Mouse (Mus musculus) hindbrain, embryonic 15.5 days (tissue): Measurements from ENCODE around the gene Tada2b. TPM values are rescaled to one million over a fixed set of nuclear protein-coding genes. Genes with fewer than 3 reads are reported as not detected.

ENCODE experiments used
- ATAC-seq: fragments of 200-750 bp; cut with Nextera tagmentation; 2 replicates; pipeline ENCODE4 v1.8.0; 2017; ENCODE audit warnings: low read depth, moderate number of reproducible peaks, moderate TSS enrichment; ENCODE audit not compliant: low FRiP score
- H3K27ac ChIP-seq: fragments of 300-500 bp; sonication (generic); replicated peaks from 2 replicates; pipeline ENCODE4 v1.5.1; 2015; ENCODE audit warnings: mild to moderate bottlenecking, inconsistent platforms
- H3K27me3 ChIP-seq: fragments of 300-500 bp; sonication (generic); 2 replicates; pipeline ENCODE4 v1.6.1; 2015; ENCODE audit warnings: control low read depth, inconsistent platforms
- H3K36me3 ChIP-seq: fragments of 300-500 bp; sonication (generic); 2 replicates; pipeline ENCODE4 v1.6.1; 2015; ENCODE audit warnings: control low read depth, inconsistent platforms
- H3K4me1 ChIP-seq: fragments of 300-500 bp; sonication (generic); replicated peaks from 2 replicates; pipeline ENCODE4 v1.6.1; 2015; ENCODE audit warnings: control low read depth, inconsistent platforms
- H3K4me2 ChIP-seq: fragments of 300-500 bp; sonication (generic); 2 replicates; pipeline ENCODE4 v1.6.1; 2015; ENCODE audit warnings: moderate library complexity, mild to moderate bottlenecking, inconsistent platforms
- H3K4me3 ChIP-seq: fragments of 300-500 bp; sonication (generic); 2 replicates; pipeline ENCODE4 v1.5.1; 2015; ENCODE audit warnings: mild to moderate bottlenecking, inconsistent platforms
- H3K9ac ChIP-seq: fragments of 300-500 bp; sonication (generic); 2 replicates; pipeline ENCODE4 v1.6.1; 2015; ENCODE audit warnings: inconsistent platforms
- H3K9me3 ChIP-seq: fragments of 300-500 bp; sonication (generic); 2 replicates; pipeline ENCODE4 v1.6.1; 2016; ENCODE audit warnings: control low read depth, inconsistent platforms
- WGBS: fragments of 180-500 bp; shearing (Covaris S2); methylation state at CpG from one replicate; pipeline ENCODE4 v1.1.7; 2015; 5-methylcytosine and 5-hydroxymethylcytosine counted together
- polyA plus RNA-seq: library from polyadenylated mRNA; unstranded; fragments of >200 nt; fragmentation: Nextera tagmentation; extraction: Ambion mirVana; gene quantifications from 2 replicates; pipeline ENCODE4 v1.2.1, GENCODE M21; 2015

The Tada2b gene
- polyA plus RNA-seq, 1 experiment from 2014 or later = 2.6 TPM

DNA sequence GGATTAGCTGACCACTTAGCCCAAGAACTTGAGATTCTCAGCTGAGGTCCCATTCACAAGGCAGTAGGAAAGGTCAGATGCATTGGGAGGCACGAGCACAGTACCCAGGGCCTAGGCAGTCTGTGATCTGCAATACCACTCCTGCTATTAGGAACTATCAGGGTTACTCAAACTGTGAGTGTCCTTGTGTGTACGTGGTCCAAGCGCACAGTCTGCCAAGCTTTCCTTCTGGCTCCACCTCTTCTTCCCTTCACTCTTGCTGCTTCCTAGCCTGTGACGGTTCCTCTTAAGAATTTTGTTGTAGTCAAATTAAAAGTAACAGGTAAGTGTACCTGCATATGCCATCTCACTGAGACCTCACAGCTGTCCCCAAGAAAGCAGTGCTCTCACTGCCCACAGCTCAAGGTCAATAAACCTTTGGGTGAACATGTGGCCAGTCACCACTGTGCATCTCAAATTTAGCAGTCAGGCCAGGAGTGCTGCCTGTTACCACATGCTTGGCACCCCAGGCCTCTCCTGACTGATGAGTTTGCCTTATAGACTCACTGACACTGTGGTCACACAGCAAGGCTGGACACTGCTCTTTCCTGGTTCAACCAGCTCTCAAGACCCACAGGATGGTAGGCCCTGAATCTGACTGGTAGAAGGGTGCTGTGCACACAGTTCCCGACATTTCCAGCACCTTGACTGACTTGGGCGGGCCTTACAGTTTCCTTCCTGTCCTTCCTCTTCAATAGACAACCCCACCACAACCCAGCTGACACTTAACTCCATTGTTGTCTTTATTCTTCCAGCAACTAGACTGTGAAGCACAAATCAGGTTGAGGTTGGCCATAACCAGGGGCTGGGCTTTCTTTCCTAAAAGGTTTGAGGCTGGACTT is 5.3 kb downstream of the Tada2b start:
- 94% methylated on average over 6 of the region's 6 CpGs for WGBS

DNA sequence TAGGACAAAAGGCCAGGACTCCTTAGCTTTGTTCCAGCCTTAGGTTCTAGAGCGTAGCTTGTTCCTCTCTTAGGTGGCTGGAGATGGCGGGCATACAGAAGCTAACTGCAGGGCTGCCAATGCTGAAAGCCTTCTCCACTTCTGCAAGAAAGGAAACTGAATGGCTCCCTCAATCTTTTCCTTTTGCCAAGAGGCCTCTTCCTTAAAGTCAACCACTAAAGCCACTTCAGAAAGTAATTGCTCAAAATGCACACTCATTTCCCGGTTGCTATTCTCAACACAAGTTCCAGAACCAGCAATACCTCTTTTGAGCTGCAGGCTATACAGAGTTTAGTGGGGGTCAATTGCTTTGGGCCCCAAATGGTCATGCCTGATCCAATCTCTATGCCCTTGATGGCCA is 6.6 kb downstream of the Tada2b start:
- H3K9me3 ChIP-seq = no peaks in the 10 kb centered on the region
- H3K27me3 ChIP-seq = no peaks in the 10 kb centered on the region
- ATAC-seq = no peak
- H3K4me1 ChIP-seq = peaks cover 26% of the 10 kb centered on the region
- peaks cover 20% of the 10 kb centered on the region for H3K36me3 ChIP-seq
- no peak overlapping the region for H3K4me3 ChIP-seq
- 92% methylated on average over 3 of the region's 3 CpGs for WGBS
- no peak overlapping the region for H3K9ac ChIP-seq
- H3K4me2 ChIP-seq = no peak overlapping the region
- H3K27ac ChIP-seq = no peak overlapping the region

More for the DNA sequence above, 5.3 kb downstream of the Tada2b start:
- no peak for ATAC-seq
- H3K9ac ChIP-seq = no peak overlapping the region
- H3K4me1 ChIP-seq = peaks cover 34% of the 10 kb centered on the region
- H3K27me3 ChIP-seq = no peaks in the 10 kb centered on the region
- H3K4me3 ChIP-seq = no peak overlapping the region
- H3K27ac ChIP-seq = no peak overlapping the region
- no peaks in the 10 kb centered on the region for H3K9me3 ChIP-seq
- H3K4me2 ChIP-seq = no peak overlapping the region
- 0 out of 2 replicates have a peak, but pooled peaks cover 10% of the 10 kb centered on the region for H3K36me3 ChIP-seq

DNA sequence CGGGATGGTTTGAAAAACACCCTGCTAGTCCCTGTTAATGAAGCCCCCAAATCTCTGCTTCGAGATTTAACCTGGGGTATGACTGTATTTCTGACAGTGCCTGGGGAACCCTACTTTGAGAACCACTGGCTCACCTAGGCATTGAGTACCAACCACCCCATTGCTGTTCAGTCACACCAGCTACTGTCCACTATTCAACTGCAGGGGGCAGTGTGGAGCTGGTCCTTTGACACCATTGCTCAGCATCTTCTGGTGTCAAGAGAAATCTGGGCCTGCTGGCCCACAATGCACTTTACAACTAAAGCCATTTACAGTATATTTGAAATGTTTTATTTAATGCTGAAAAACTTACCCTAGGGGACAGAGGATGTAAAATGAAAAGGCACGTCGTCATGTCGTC is 9.8 kb downstream of the Tada2b start:
- Histone ChIP-seq H3K9ac (no peak overlapping the region), H3K4me3 (no peak overlapping the region), H3K4me2 (no peak overlapping the region), H3K9me3 (no peaks in the 10 kb centered on the region), H3K27ac (no peak overlapping the region), H3K27me3 (no peaks in the 10 kb centered on the region), H3K36me3 (peaks cover 51% of the 10 kb centered on the region), H3K4me1 (no peaks in the 10 kb centered on the region)
- WGBS = 85% methylated on average over 5 of the region's 5 CpGs
- no peak for ATAC-seq

DNA sequence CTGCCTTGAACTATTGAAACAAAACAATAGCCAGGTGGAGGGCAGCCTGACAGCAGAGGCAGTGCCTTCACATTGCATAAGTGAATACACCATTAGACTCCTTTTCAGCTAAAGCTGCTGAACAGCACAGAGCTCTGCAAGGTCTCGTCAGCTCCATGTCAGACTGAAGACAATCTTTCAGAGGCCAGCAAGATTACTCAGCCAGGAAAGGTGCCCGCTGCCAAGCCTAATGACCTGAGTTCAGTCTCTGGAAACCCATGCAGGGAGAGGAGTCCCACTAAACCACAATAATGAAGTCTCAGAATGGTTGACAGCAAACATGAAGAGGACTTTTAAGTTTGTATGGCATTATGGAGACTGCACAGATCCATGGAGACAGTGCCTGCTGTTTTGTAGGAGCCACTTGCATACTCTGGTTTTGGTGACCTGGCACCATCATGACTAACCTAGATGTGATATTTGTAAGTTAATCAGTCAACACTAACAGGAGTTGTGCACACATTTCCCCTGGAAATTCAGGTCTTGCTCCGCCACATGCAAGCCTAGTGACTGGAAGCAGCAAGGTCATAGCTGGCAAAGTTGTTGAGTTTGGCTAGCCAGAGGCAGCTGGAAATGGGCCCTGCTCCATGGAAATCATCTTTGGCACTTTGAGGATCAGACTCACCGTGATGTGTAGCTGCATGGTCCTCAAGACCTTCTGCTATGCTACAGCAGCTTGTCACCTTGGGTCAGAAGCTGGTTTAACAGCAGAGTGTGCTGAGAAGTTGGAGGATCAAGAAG is 11.0 kb downstream of the Tada2b start:
- no peak overlapping the region for H3K9ac ChIP-seq
- 89% methylated on average over 4 of the region's 4 CpGs for WGBS
- H3K4me1 ChIP-seq = no peaks in the 10 kb centered on the region
- no peak overlapping the region for H3K4me3 ChIP-seq
- H3K36me3 ChIP-seq = peaks cover 57% of the 10 kb centered on the region
- no peaks in the 10 kb centered on the region for H3K27me3 ChIP-seq
- H3K9me3 ChIP-seq = no peaks in the 10 kb centered on the region
- no peak for ATAC-seq
- no peak overlapping the region for H3K4me2 ChIP-seq
- no peak overlapping the region for H3K27ac ChIP-seq

DNA sequence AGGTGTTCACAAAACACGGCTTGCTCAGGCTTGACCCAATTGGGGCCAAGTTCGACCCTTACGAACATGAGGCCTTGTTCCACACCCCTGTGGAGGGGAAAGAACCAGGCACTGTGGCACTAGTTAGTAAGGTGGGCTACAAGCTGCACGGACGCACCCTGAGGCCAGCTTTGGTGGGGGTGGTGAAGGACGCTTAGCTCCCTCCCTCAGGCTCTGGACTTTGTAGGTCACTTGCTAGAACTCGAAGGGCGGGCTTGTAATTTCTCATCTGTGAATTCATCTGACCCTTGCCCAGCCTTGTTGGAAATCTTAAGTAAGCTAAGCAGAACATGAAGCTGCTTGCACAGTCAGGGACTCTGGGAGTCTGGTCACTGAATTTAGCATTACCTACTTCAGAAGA is 12.9 kb downstream of the Tada2b start:
- Histone ChIP-seq H3K36me3 (peaks cover 57% of the 10 kb centered on the region), H3K27me3 (no peaks in the 10 kb centered on the region), H3K9me3 (no peaks in the 10 kb centered on the region), H3K4me1 (peaks cover 6% of the 10 kb centered on the region), H3K4me3 (no peak overlapping the region), H3K4me2 (no peak overlapping the region), H3K9ac (no peak overlapping the region), H3K27ac (no peak overlapping the region)
- no peak for ATAC-seq
- WGBS = 97% methylated on average over 8 of the region's 8 CpGs

DNA sequence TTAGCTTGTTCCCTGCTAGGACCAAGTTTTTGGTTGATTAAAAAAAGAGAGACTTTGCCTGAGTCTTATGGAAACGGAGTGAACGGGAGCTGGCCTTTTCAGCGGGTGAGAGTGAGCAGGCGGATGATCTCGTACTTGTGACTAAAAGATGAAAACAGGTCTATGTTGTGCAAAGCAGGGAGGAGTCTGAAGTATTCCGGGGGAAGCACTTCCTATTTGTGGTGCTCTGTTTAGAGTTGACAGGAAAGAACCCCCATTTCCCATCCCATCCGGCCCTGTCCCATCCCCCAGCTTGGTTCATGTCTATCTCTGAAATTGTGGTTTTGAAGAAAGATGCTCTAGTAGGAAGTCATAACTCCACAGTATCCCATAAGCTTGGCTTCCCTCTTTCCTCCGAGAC is 18.2 kb downstream of the Tada2b start:
- Histone ChIP-seq H3K4me1 (peaks cover 22% of the 10 kb centered on the region), H3K9ac (peak overlapping the region; percentile 85), H3K4me3 (peak overlapping the region; percentile 96), H3K36me3 (peaks cover 21% of the 10 kb centered on the region), H3K9me3 (no peaks in the 10 kb centered on the region), H3K4me2 (peak overlapping the region; percentile 98), H3K27ac (no peak overlapping the region), H3K27me3 (no peaks in the 10 kb centered on the region)
- WGBS = 37% methylated on average over 8 of the region's 8 CpGs
- no peak for ATAC-seq

DNA sequence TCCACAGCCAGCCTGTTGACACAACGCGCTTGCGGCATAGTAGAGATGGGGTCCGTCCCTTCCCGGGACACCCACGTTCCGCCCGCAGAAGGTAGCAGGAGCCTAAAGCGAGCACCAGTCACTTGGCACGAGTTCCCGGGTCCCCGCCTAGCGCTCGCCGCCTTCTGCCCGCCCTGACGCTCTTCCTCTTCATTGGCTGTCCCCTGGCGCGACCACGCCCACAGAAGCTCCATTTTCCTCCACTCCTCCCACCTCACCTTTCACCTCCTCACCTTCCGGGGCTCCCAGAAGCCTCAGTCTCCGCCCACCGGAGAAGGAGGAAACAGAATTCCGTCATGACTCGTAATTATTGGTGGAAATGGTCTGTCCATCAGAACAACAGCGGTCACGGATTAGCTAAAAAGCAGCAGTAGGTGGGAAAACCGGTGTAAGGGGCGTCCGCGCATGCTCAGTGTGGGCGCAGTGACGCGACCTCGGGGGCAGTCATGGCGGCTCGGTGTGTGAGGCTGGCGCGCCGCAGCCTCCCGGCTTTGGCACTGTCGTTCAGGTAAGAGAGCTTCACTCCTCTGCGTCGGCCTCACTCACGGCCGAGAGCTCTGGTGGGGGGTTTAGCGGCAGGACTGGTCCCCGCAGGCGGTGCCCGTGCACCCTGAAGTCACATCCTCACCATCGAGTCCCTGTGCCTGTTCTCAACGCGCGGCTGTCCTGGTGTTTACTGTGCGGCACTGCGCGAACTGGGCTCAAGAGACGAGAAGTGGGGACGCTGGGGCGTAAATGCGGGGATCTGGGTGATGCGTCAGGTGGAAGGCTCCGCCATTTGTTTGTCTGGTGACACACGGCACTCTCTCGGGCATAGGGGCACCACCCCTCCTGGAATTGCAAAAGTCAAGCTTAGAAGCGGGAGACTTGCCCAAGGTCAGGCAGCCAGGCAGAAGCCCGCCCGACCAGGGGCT is 19.1 kb downstream of the Tada2b start, which contains the start of gene Grpel1:
Grpel1 (plus strand) TSS at position 290 of the 953 bp plus-strand sequence.
- H3K27me3 ChIP-seq = no peaks in the 10 kb centered on the region
- peak within 1 kb of the TSS; percentile 77 for H3K27ac ChIP-seq
- peak; percentile 98 for ATAC-seq
- under 1% methylated on average over 68 of the region's 68 CpGs for WGBS
- peak within 1 kb of the TSS; percentile 85 for H3K9ac ChIP-seq
- H3K4me1 ChIP-seq = peaks cover 22% of the 10 kb centered on the region
- H3K4me3 ChIP-seq = peak within 1 kb of the TSS; percentile 96
- peak within 1 kb of the TSS; percentile 98 for H3K4me2 ChIP-seq
- no peaks in the 10 kb centered on the region for H3K9me3 ChIP-seq
- peaks cover 12% of the 10 kb centered on the region for H3K36me3 ChIP-seq

DNA sequence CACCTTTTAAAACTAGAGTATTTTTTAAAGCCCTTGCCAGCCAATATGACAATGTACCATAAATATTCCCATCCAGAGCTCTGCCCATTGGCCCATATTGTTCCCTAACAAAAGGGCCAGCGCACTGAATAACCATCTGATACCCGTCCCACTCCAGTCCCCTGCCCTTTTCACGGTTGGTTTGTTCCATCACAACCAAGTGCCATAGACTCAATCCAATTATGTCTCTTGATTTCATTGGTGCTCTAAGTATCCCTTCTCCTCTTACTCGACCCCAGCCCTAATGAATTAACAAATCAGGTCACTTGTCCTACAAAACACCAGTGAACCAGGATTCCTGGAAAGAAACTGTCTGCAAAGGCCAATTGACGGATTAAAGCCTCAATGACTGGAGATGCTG is 20.7 kb downstream of the Tada2b start:
- no peak for ATAC-seq
- Histone ChIP-seq H3K27ac (no peak overlapping the region), H3K36me3 (no peaks in the 10 kb centered on the region), H3K4me2 (no peak overlapping the region), H3K9me3 (no peaks in the 10 kb centered on the region), H3K4me3 (no peak overlapping the region), H3K27me3 (no peaks in the 10 kb centered on the region), H3K9ac (no peak overlapping the region), H3K4me1 (peaks cover 22% of the 10 kb centered on the region)
- WGBS = 24% methylated on average over 5 of the region's 5 CpGs

DNA sequence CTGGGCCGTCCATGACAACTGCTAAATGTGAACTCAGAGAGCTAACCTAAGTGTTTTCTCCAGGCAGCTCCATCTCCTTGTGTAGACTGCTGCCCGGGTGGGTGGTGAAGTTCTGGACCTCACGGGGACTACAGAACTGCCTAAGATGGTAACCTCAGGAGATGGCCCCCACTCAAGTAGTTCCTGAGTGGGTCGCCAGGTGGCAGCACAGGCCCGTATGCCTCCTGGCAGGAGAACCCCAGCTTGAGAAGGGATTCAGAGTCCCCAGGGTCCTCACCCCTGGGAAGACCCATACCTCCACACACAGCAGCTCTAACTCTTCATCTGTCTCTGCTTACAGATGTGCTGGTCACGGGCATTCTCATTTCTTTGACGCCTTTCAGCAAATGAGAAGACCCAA is 21.3 kb downstream of the Tada2b start:
- no peak for ATAC-seq
- Histone ChIP-seq H3K27ac (no peak overlapping the region), H3K27me3 (no peaks in the 10 kb centered on the region), H3K4me2 (no peak overlapping the region), H3K9ac (no peak overlapping the region), H3K4me1 (peaks cover 22% of the 10 kb centered on the region), H3K4me3 (no peak overlapping the region), H3K9me3 (no peaks in the 10 kb centered on the region), H3K36me3 (no peaks in the 10 kb centered on the region)
- 19% methylated on average over 7 of the region's 7 CpGs for WGBS

DNA sequence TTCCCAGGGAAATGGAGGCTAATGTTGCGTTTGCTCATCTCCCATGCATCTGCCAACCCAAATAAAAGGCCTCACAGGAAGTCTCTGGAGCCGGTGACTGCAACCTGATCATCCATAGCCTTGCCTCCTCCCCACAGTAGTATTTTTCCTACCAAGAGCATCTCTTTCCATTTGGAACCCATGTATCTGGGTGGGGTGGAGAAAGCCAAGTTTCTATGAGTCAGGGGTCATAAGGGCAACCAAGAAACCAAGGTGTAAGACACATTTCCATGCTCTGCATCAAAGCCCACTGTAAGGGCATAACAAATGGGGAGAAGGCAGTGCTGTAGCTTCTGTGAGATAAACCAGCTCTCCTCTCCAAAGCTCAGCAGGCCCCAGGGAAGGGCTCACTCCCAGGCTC is 22.9 kb downstream of the Tada2b start:
- no peaks in the 10 kb centered on the region for H3K36me3 ChIP-seq
- H3K9me3 ChIP-seq = no peaks in the 10 kb centered on the region
- H3K4me1 ChIP-seq = peaks cover 16% of the 10 kb centered on the region
- no peak overlapping the region for H3K4me3 ChIP-seq
- no peaks in the 10 kb centered on the region for H3K27me3 ChIP-seq
- H3K27ac ChIP-seq = no peak overlapping the region
- H3K9ac ChIP-seq = no peak overlapping the region
- no peak overlapping the region for H3K4me2 ChIP-seq
- ATAC-seq = no peak
- 75% methylated on average over 2 of the region's 2 CpGs for WGBS

DNA sequence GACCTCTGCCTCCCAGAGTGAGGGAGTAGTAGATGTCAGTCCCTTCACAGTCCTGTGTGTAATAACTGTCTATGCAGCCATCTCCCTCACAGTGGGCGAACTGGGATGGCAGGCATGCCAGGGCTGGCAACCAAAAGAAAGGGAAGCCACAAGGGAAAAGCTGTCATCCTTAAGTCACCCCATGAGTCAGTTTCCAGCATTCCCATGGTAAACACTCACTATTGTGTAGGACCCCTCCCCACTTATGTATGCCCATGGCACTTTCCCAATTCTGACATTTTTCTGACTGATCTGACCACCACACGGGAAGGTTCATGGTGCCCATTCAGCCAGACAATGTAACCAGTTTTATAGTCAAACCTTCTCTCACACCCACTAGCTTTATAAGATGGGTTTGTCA is 23.4 kb downstream of the Tada2b start:
- Histone ChIP-seq H3K4me2 (no peak overlapping the region), H3K4me1 (peaks cover 11% of the 10 kb centered on the region), H3K27me3 (no peaks in the 10 kb centered on the region), H3K36me3 (no peaks in the 10 kb centered on the region), H3K27ac (no peak overlapping the region), H3K4me3 (no peak overlapping the region), H3K9ac (no peak overlapping the region), H3K9me3 (no peaks in the 10 kb centered on the region)
- ATAC-seq = no peak
- 88% methylated on average over 2 of the region's 2 CpGs for WGBS
